Mouse (Mus musculus) layer of hippocampus, postnatal 10 days (tissue): ENCODE data around the gene Fosb. TPM values are rescaled to one million over a fixed set of nuclear protein-coding genes. Genes with fewer than 3 reads are reported as not detected.
A peak's percentile ranks its signal among the peaks of the same experiment; 100 is the strongest.

Source experiments
- DNase-seq, 2 experiments: peaks; one replicate each; pipeline ENCODE4 v3.0.0; 2021; ENCODE audit warnings: low spot score in 2 of 2
- total RNA-seq, 2 experiments: library from RNA; stranded (reverse); gene quantifications; 2 replicates each; pipeline ENCODE4 v1.2.3; 2021

Fosb gene
- total RNA-seq, 2 experiments from 2014 or later: 1.4 to 2.0 TPM

- DNase-seq: peak; percentile 67 to 74
These were observed 2.0 kb downstream of the Fosb start for GRCm38 (mm10) chr7:19307739-19308453.

- no peak for DNase-seq
These were observed 2.8 kb downstream of the Fosb start for GRCm38 (mm10) chr7:19306819-19307738.

GRCm38 (mm10) chr7:19305796-19306765 is 3.8 kb downstream of the Fosb start:
- no peak for DNase-seq

GRCm38 (mm10) chr7:19305413-19305735 is 4.5 kb downstream of the Fosb start:
- DNase-seq: no peak

GRCm38 (mm10) chr7:19304501-19305412 is 5.1 kb downstream of the Fosb start:
- DNase-seq: no peak

GRCm38 (mm10) chr7:19303770-19304169 is 6.1 kb downstream of the Fosb start:
- peak; percentile 75 to 77 for DNase-seq

- DNase-seq: no peak
These were observed 6.9 kb downstream of the Fosb start for GRCm38 (mm10) chr7:19303046-19303305.

GRCm38 (mm10) chr7:19302264-19303045 is 7.4 kb downstream of the Fosb start:
- no peak for DNase-seq

GRCm38 (mm10) chr7:19301461-19302263 is 8.2 kb downstream of the Fosb start:
- peak in 1 of 2 experiments; percentile 20 for DNase-seq

GRCm38 (mm10) chr7:19300501-19301421 is 9.1 kb downstream of the Fosb start:
- peak; percentile 86 to 88 for DNase-seq

- DNase-seq: peak; percentile 54 to 64
These were observed 10.7 kb downstream of the Fosb start for GRCm38 (mm10) chr7:19299194-19299593.

GRCm38 (mm10) chr7:19297794-19298193 is 12.1 kb downstream of the Fosb start:
- no peak for DNase-seq

GRCm38 (mm10) chr7:19297034-19297433 is 12.8 kb downstream of the Fosb start:
- DNase-seq: no peak

GRCm38 (mm10) chr7:19295503-19296185 is 14.2 kb downstream of the Fosb start:
- peak; percentile 98 to 99 for DNase-seq

GRCm38 (mm10) chr7:19290969-19291596 is 18.8 kb downstream of the Fosb start:
- peak in 1 of 2 experiments; percentile 49 for DNase-seq

- DNase-seq: peak; percentile 74 to 78
These were observed 25.1 kb downstream of the Fosb start for GRCm38 (mm10) chr7:19284763-19285162.

- DNase-seq: no peak
These were observed 26.4 kb downstream of the Fosb start for GRCm38 (mm10) chr7:19283406-19283804.
